Mouse (Mus musculus): ENCODE results near the gene Gm38393. TPM values are rescaled to one million over a fixed set of nuclear protein-coding genes. Genes with fewer than 3 reads are reported as not detected.

The Gm38393 gene
- total RNA-seq (2021), result 10 to 100 TPM; 63.9 to 71.2 TPM
- long read RNA-seq, experiment 1, result 0 reads
- long read RNA-seq, experiment 2, partial matches to known transcripts, result 0 of 2 reads
- long read RNA-seq, experiment 2, other reads (novel, unspliced or antisense), result 1 of 2 reads

GRCm38 (mm10) chr7:60004606-60005330 lies at the start of gene Gm38393, which contains the start of gene Snurf:
TSS of gene Gm38393 (minus strand) at chr7:60005064.
TSS of gene Snurf (minus strand) at chr7:60005049.
- TF ChIP-seq CTCF (conservative IDR thresholded peaks at IDR 0.05), result no peak

GRCm38 (mm10) chr7:60047481-60048201 lies 42.8 kb upstream of the Gm38393 start:
- peak; percentile 64 to 76 for DNase-seq (ENCODE audit: low spot score in 2 of 2)
- TF ChIP-seq CTCF (conservative IDR thresholded peaks at IDR 0.05), result no peak
- H3K27ac ChIP-seq, result peak overlapping the region; percentile 76

More at GRCm38 (mm10) chr7:60004606-60005330, at the start of gene Gm38393, which contains the start of gene Snurf:
- DNase-seq (ENCODE audit: low spot score in 2 of 2), result peak; percentile 77 to 84
- H3K27ac ChIP-seq, result peak within 1 kb of the TSS; percentile 94
- peak within 1 kb of the TSS; percentile 71 for H3K4me3 ChIP-seq

GRCm38 (mm10) chr7:60013186-60013585 lies 8.3 kb upstream of the Gm38393 start:
- no peak for TF ChIP-seq CTCF (conservative IDR thresholded peaks at IDR 0.05)
- DNase-seq (ENCODE audit: low spot score in 2 of 2), result no peak
- no peak overlapping the region for H3K4me3 ChIP-seq
- H3K27ac ChIP-seq, result no peak overlapping the region

More at GRCm38 (mm10) chr7:60047481-60048201, 42.8 kb upstream of the Gm38393 start:
- peak overlapping the region; percentile 29 for H3K4me3 ChIP-seq

GRCm38 (mm10) chr7:60007727-60008360 lies 3.0 kb upstream of the Gm38393 start:
- H3K27ac ChIP-seq, result no peak overlapping the region
- H3K4me3 ChIP-seq, result no peak overlapping the region
- TF ChIP-seq CTCF (conservative IDR thresholded peaks at IDR 0.05), result peak; percentile 58

GRCm38 (mm10) chr7:60006262-60006661 lies 1.4 kb upstream of the Gm38393 start:
- no peak for TF ChIP-seq CTCF (conservative IDR thresholded peaks at IDR 0.05)
- no peak overlapping the region for H3K4me3 ChIP-seq
- DNase-seq (ENCODE audit: low spot score in 2 of 2), result no peak
- H3K27ac ChIP-seq, result no peak overlapping the region

More at GRCm38 (mm10) chr7:60007727-60008360, 3.0 kb upstream of the Gm38393 start:
- no peak for DNase-seq (ENCODE audit: low spot score in 2 of 2)

GRCm38 (mm10) chr7:60003921-60004605 lies 801 bp downstream of the Gm38393 start:
- TF ChIP-seq CTCF (conservative IDR thresholded peaks at IDR 0.05), result no peak
- H3K4me3 ChIP-seq, result peak overlapping the region; percentile 71
- DNase-seq (ENCODE audit: low spot score in 2 of 2), result peak; percentile 23 to 30
- H3K27ac ChIP-seq, result peak overlapping the region; percentile 94

- H3K27ac ChIP-seq, result peak overlapping the region; percentile 94
- DNase-seq (ENCODE audit: low spot score in 2 of 2), result peak; percentile 19 to 21
- peak overlapping the region; percentile 71 for H3K4me3 ChIP-seq
- no peak for TF ChIP-seq CTCF (conservative IDR thresholded peaks at IDR 0.05)
These were observed 1.6 kb downstream of the Gm38393 start for GRCm38 (mm10) chr7:60003006-60003865.

GRCm38 (mm10) chr7:59978646-59979045 lies 26.2 kb downstream of the Gm38393 start:
- no peak for TF ChIP-seq CTCF (conservative IDR thresholded peaks at IDR 0.05)
- no peak for DNase-seq (ENCODE audit: low spot score in 2 of 2)

More at GRCm38 (mm10) chr7:59978646-59979045, 26.2 kb downstream of the Gm38393 start:
- no peak overlapping the region for H3K27ac ChIP-seq
- H3K4me3 ChIP-seq, result no peak overlapping the region

Other genes starting within 250 kb of the Gm38393 start
- 1,000 to 10,000 TPM; 2,056 to 2,386 TPM for gene Snurf, start within 50 bp of the Gm38393 start, total RNA-seq (2021)
- gene Snrpn, start 135.2 kb upstream of the Gm38393 start, total RNA-seq (2021), result 100 to 1,000 TPM; 770 to 849 TPM